Comparison of ENCODE assay signal across 8 mouse cellular contexts in the genomic region with DNA sequence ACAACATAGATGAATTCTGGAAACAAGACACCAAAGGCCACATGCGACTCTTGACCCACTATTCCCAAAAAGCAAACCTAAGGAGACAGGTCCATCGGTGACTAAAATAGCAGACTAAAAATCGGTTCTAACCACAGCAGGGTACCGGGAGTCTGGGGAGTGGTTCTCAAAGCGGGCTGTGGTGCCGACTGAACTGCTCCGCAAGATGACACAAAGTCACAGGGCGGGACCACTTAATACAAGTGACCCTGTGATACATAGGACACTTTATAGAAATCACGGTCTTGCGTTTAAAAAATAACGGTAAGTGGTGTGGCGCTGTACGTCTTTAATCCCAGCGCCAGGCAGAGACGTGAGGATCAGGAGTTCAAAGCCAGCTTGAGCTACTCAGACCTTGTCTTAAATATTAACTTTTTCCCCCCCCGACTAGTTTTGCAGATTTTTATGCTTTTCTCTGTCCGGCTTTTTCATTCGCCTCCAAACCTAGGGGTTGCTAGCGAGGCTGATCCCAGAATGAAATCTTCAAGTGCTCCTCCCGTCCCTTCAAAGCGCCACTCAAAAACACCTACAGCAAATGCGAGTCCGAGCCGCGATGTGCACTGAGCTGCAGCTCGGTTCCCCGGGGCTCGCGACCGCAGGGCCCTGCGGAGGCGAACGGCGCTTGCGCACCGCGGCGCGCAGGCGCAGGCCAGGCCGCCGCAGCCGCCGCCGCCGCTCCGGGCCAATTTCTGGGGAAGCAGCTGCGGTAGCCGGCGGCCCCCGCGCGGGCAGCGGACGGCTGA. TPM values are rescaled to one million over a fixed set of nuclear protein-coding genes. Genes with fewer than 3 reads are reported as not detected.
A peak's percentile ranks its signal among the peaks of the same experiment; 100 is the strongest.
DNase-seq lines count a peak whose midpoint lies in the region; ATAC-seq and TF ChIP-seq lines count a peak whose summit lies in the region.

No protein-coding gene starts in this region.

- WGBS in kidney, adult 2 months, result under 1% methylated on average over 55 of the region's 55 CpGs
- WGBS in embryonic facial prominence, embryonic 15.5 days, result under 1% methylated on average over 55 of the region's 55 CpGs
- WGBS in hindbrain, postnatal 0 days, result under 1% methylated on average over 55 of the region's 55 CpGs
- WGBS in liver, postnatal 0 days (ENCODE audit: insufficient replicate concordance), result under 1% methylated on average over 51 of the region's 55 CpGs
- under 1% methylated on average over 55 of the region's 55 CpGs for WGBS in olfactory bulb, adult 2 months

- H3K4me2 ChIP-seq in embryonic facial prominence, embryonic 15.5 days (replicated peaks), result peak overlapping the region; percentile 61
- H3K4me2 ChIP-seq in hindbrain, postnatal 0 days (ENCODE audit: low read depth, low read length), result peak overlapping the region; percentile 89
- H3K4me2 ChIP-seq in liver, postnatal 0 days (ENCODE audit: low read depth, low read length), result peak overlapping the region; percentile 92

- peak; percentile 91 for ATAC-seq in embryonic facial prominence, embryonic 15.5 days (ENCODE audit: insufficient number of reproducible peaks, low FRiP score, low TSS enrichment, low read depth)
- ATAC-seq in hindbrain, postnatal 0 days, result peak; percentile 92
- peak; percentile 91 for ATAC-seq in liver, postnatal 0 days

- TF ChIP-seq CTCF in kidney, adult 2 months (conservative IDR thresholded peaks at IDR 0.05; ENCODE audit: insufficient read depth, insufficient read length, low read depth, low read length), result no peak
- no peak for TF ChIP-seq CTCF in hindbrain, postnatal 0 days (IDR thresholded peaks at IDR 0.05; ENCODE audit: low read depth)
- no peak for TF ChIP-seq CTCF in liver, postnatal 0 days (IDR thresholded peaks at IDR 0.05; ENCODE audit: low read depth)
- no peak for TF ChIP-seq CTCF in olfactory bulb, adult 2 months (IDR thresholded peaks at IDR 0.05; ENCODE audit: insufficient read depth, low read depth, low read length)

- H3K9ac ChIP-seq in embryonic facial prominence, embryonic 15.5 days, result peak overlapping the region; percentile 87
- H3K9ac ChIP-seq in hindbrain, postnatal 0 days (replicated peaks; ENCODE audit: low read length), result peak overlapping the region; percentile 85
- H3K9ac ChIP-seq in liver, postnatal 0 days (replicated peaks), result peak overlapping the region; percentile 89

- H3K9me3 ChIP-seq in embryonic facial prominence, embryonic 15.5 days (replicated peaks), result no peaks in the 10 kb centered on the region
- no peaks in the 10 kb centered on the region for H3K9me3 ChIP-seq in hindbrain, postnatal 0 days (ENCODE audit: low read length)
- H3K9me3 ChIP-seq in liver, postnatal 0 days (ENCODE audit: low read length), result no peaks in the 10 kb centered on the region

- no peaks in the 10 kb centered on the region for H3K27me3 ChIP-seq in kidney, adult 2 months (replicated peaks; ENCODE audit: control insufficient read depth, insufficient read depth, low read length)
- no peaks in the 10 kb centered on the region for H3K27me3 ChIP-seq in embryonic facial prominence, embryonic 15.5 days
- no peaks in the 10 kb centered on the region for H3K27me3 ChIP-seq in hindbrain, postnatal 0 days (ENCODE audit: insufficient read depth, low read length)
- no peaks in the 10 kb centered on the region for H3K27me3 ChIP-seq in liver, postnatal 0 days (ENCODE audit: insufficient read depth, low read length)

- no peaks in the 10 kb centered on the region for H3K36me3 ChIP-seq in kidney, adult 2 months (ENCODE audit: control insufficient read depth, insufficient read depth, low read length)
- peaks cover 12% of the 10 kb centered on the region for H3K36me3 ChIP-seq in embryonic facial prominence, embryonic 15.5 days
- peaks cover 14% of the 10 kb centered on the region for H3K36me3 ChIP-seq in hindbrain, postnatal 0 days (ENCODE audit: insufficient read depth, low read length)
- peaks cover 5% of the 10 kb centered on the region; the same call in 1 of the 2 replicates for H3K36me3 ChIP-seq in liver, postnatal 0 days (replicated peaks; ENCODE audit: insufficient read depth, low read length)

- peak; percentile 41 for TF ChIP-seq POLR2A in kidney, adult 2 months (IDR thresholded peaks at IDR 0.05; ENCODE audit: low read depth, low read length)
- no peak for TF ChIP-seq POLR2A in olfactory bulb, adult 2 months (IDR thresholded peaks at IDR 0.05; ENCODE audit: insufficient read depth, low read depth, low read length)

- TF ChIP-seq EP300 in liver, postnatal 0 days (IDR thresholded peaks at IDR 0.05; ENCODE audit: low read depth), result no peak

- H3K4me3 ChIP-seq in kidney, adult 2 months (ENCODE audit: insufficient read depth, low read depth, low read length), result peak overlapping the region; percentile 75
- peak overlapping the region; percentile 89 for H3K4me3 ChIP-seq in embryonic facial prominence, embryonic 15.5 days (replicated peaks)
- H3K4me3 ChIP-seq in hindbrain, postnatal 0 days (ENCODE audit: low read length), result peak overlapping the region; percentile 64
- H3K4me3 ChIP-seq in liver, postnatal 0 days (ENCODE audit: low read depth, low read length), result peak overlapping the region; percentile 89
- peak overlapping the region; percentile 88 for H3K4me3 ChIP-seq in olfactory bulb, adult 2 months (ENCODE audit: insufficient read depth, low read depth, low read length)

- no peak for DNase-seq in kidney, adult 2 months
- no peak for DNase-seq in kidney, adult 9 months
- peak; percentile 90 for DNase-seq in NIH3T3 (ENCODE audit: low read depth)
- DNase-seq in hindbrain, postnatal 0 days (ENCODE audit: low spot score), result peak; percentile 91
- DNase-seq in liver, postnatal 0 days, result no peak
- no peak for DNase-seq in left cerebral cortex, adult 11 months (ENCODE audit: low spot score)

- H3K27ac ChIP-seq in kidney, adult 2 months (ENCODE audit: insufficient read depth, low read depth, low read length), result peak overlapping the region; percentile 79
- H3K27ac ChIP-seq in embryonic facial prominence, embryonic 15.5 days (replicated peaks), result peak overlapping the region; percentile 94
- peak overlapping the region; percentile 94 for H3K27ac ChIP-seq in hindbrain, postnatal 0 days
- peak overlapping the region; percentile 98 for H3K27ac ChIP-seq in liver, postnatal 0 days (ENCODE audit: low read depth)
- peak overlapping the region; percentile 81 for H3K27ac ChIP-seq in olfactory bulb, adult 2 months (ENCODE audit: insufficient read depth, low read depth, low read length)

- H3K4me1 ChIP-seq in kidney, adult 2 months (ENCODE audit: control insufficient read depth, insufficient read depth, low read length), result peaks cover 20% of the 10 kb centered on the region; the same call in 1 of the 2 replicates
- peaks cover 36% of the 10 kb centered on the region for H3K4me1 ChIP-seq in embryonic facial prominence, embryonic 15.5 days
- peaks cover 6% of the 10 kb centered on the region for H3K4me1 ChIP-seq in hindbrain, postnatal 0 days (ENCODE audit: insufficient read depth, low read length)
- H3K4me1 ChIP-seq in liver, postnatal 0 days (ENCODE audit: insufficient read depth), result peaks cover 32% of the 10 kb centered on the region
- H3K4me1 ChIP-seq in olfactory bulb, adult 2 months (ENCODE audit: control insufficient read depth, insufficient read depth, low read length), result peaks cover 9% of the 10 kb centered on the region; the same call in 1 of the 2 replicates

RNA-seq across cellular contexts. Expression of gene Mbtps1, which starts 0.5 kb away (rescaled TPM):
- polyA plus RNA-seq in kidney, adult 2 months (2012; rRNA removed), result 58.0 and 67.3 TPM in 2 replicates
- 118 TPM in 2 replicates for polyA plus RNA-seq in embryonic facial prominence, embryonic 15.5 days (2015; fragmentation: Nextera tagmentation; extraction: Ambion mirVana)
- 52.9 and 90.6 TPM in 2 replicates for total RNA-seq in hindbrain, postnatal 0 days (2014; rRNA removed)
- 42.6 and 44.9 TPM in 2 replicates for polyA plus RNA-seq in hindbrain, postnatal 0 days (2015; fragmentation: Nextera tagmentation; extraction: Ambion mirVana)
- polyA plus RNA-seq in liver, postnatal 0 days (2015; fragmentation: Nextera tagmentation; extraction: Ambion mirVana), result 17.3 and 20.1 TPM in 2 replicates
- 181 TPM in 1 of 2 replicates, not detected in the other for polyA plus RNA-seq in olfactory bulb, adult 2 months (2012; ENCODE audit: insufficient read depth, insufficient read length, low replicate concordance, missing spikeins)

RNA-seq across cellular contexts. Expression of gene Hsdl1, which starts 17.0 kb away (rescaled TPM):
- polyA plus RNA-seq in kidney, adult 2 months (2012; rRNA removed), result 20.0 and 23.1 TPM in 2 replicates
- 30.0 and 31.1 TPM in 2 replicates for polyA plus RNA-seq in embryonic facial prominence, embryonic 15.5 days (2015; fragmentation: Nextera tagmentation; extraction: Ambion mirVana)
- 127 and 144 TPM in 2 replicates for total RNA-seq in hindbrain, postnatal 0 days (2014; rRNA removed)
- polyA plus RNA-seq in hindbrain, postnatal 0 days (2015; fragmentation: Nextera tagmentation; extraction: Ambion mirVana), result 114 and 126 TPM in 2 replicates
- 11.7 and 12.5 TPM in 2 replicates for polyA plus RNA-seq in liver, postnatal 0 days (2015; fragmentation: Nextera tagmentation; extraction: Ambion mirVana)
- 175 TPM in 1 of 2 replicates, not detected in the other for polyA plus RNA-seq in olfactory bulb, adult 2 months (2012; ENCODE audit: insufficient read depth, insufficient read length, low replicate concordance, missing spikeins)

RNA-seq across cellular contexts. Expression of gene Dnaaf1, which starts 17.0 kb away (rescaled TPM):
- 0.42 and 0.57 TPM in 2 replicates for polyA plus RNA-seq in kidney, adult 2 months (2012; rRNA removed)
- polyA plus RNA-seq in embryonic facial prominence, embryonic 15.5 days (2015; fragmentation: Nextera tagmentation; extraction: Ambion mirVana), result 2.9 and 6.8 TPM in 2 replicates
- total RNA-seq in hindbrain, postnatal 0 days (2014; rRNA removed), result 0.04 TPM in 1 of 2 replicates, not detected in the other
- polyA plus RNA-seq in hindbrain, postnatal 0 days (2015; fragmentation: Nextera tagmentation; extraction: Ambion mirVana), result 0.42 and 0.48 TPM in 2 replicates
- polyA plus RNA-seq in liver, postnatal 0 days (2015; fragmentation: Nextera tagmentation; extraction: Ambion mirVana), result 0.07 TPM in 1 of 2 replicates, not detected in the other
- polyA plus RNA-seq in olfactory bulb, adult 2 months (2012; ENCODE audit: insufficient read depth, insufficient read length, low replicate concordance, missing spikeins), result not detected in 2 replicates

RNA-seq across cellular contexts. Expression of gene Taf1c, which starts 47.0 kb away (rescaled TPM):
- polyA plus RNA-seq in kidney, adult 2 months (2012; rRNA removed), result 10.2 and 12.8 TPM in 2 replicates
- polyA plus RNA-seq in embryonic facial prominence, embryonic 15.5 days (2015; fragmentation: Nextera tagmentation; extraction: Ambion mirVana), result 11.8 and 13.3 TPM in 2 replicates
- total RNA-seq in hindbrain, postnatal 0 days (2014; rRNA removed), result 19.8 and 29.7 TPM in 2 replicates
- polyA plus RNA-seq in hindbrain, postnatal 0 days (2015; fragmentation: Nextera tagmentation; extraction: Ambion mirVana), result 7.9 and 9.4 TPM in 2 replicates
- polyA plus RNA-seq in liver, postnatal 0 days (2015; fragmentation: Nextera tagmentation; extraction: Ambion mirVana), result 2.4 and 2.7 TPM in 2 replicates
- polyA plus RNA-seq in olfactory bulb, adult 2 months (2012; ENCODE audit: insufficient read depth, insufficient read length, low replicate concordance, missing spikeins), result not detected in 2 replicates

RNA-seq across cellular contexts. Expression of gene Adad2, which starts 54.5 kb away (rescaled TPM):
- not detected in 2 replicates for polyA plus RNA-seq in kidney, adult 2 months (2012; rRNA removed)
- 0.14 and 0.24 TPM in 2 replicates for polyA plus RNA-seq in embryonic facial prominence, embryonic 15.5 days (2015; fragmentation: Nextera tagmentation; extraction: Ambion mirVana)
- total RNA-seq in hindbrain, postnatal 0 days (2014; rRNA removed), result 0.63 and 1.0 TPM in 2 replicates
- 0.11 TPM in 1 of 2 replicates, not detected in the other for polyA plus RNA-seq in hindbrain, postnatal 0 days (2015; fragmentation: Nextera tagmentation; extraction: Ambion mirVana)
- polyA plus RNA-seq in liver, postnatal 0 days (2015; fragmentation: Nextera tagmentation; extraction: Ambion mirVana), result not detected in 2 replicates
- not detected in 2 replicates for polyA plus RNA-seq in olfactory bulb, adult 2 months (2012; ENCODE audit: insufficient read depth, insufficient read length, low replicate concordance, missing spikeins)

Comparison
In these comparisons a context has a peak if more than half of its experiments do, and no peak if none do; other contexts are left out.
1. DNase-seq: peak in NIH3T3 (single experiment) and hindbrain, postnatal 0 days (single experiment); none in kidney, adult 2 months (single experiment), kidney, adult 9 months (single experiment), liver, postnatal 0 days (single experiment) and left cerebral cortex, adult 11 months (single experiment).
2. Peak in every context shown above with its lines, with median percentiles within 50 percentile points of each other: H3K27ac ChIP-seq, H3K4me3 ChIP-seq, ATAC-seq, H3K4me2 ChIP-seq and H3K9ac ChIP-seq.